20 mouse cellular contexts compared by ENCODE assay signal in the genomic region with DNA sequence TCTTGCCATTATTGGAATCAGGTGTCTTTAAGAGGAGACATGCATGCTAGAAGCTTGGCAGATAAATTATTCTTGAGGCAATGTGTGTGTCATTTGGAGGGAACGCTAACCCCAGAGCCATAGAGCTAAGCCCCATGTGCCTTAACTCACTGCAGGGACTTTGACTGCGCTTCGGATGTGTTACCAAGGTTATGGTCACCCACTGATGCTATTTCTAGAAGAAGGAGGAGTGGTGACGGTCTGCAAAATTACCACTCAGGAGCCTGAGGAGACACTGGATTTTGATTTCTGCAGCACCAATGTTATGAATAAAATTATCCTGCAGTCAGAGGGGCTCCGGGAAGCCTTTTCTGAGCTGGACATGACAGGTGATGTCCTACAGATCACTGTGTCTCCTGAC. TPM values are rescaled to one million over a fixed set of nuclear protein-coding genes. Genes with fewer than 3 reads are reported as not detected.
DNase-seq lines count a peak whose midpoint lies in the region; ATAC-seq and TF ChIP-seq lines count a peak whose summit lies in the region.
"Had no signal": no experiment of that assay in that cellular context is flagged by ENCODE, and none has a peak within 500 bp of the region (broad histone marks: within the 10 kb centered on the region; RNA-seq: fewer than 3 reads in every experiment).

No protein-coding gene starts in this region.

- no peak for TF ChIP-seq CTCF in intestine, postnatal 0 days (IDR thresholded peaks at IDR 0.05; ENCODE audit: low read depth)

- no peak overlapping the region for H3K4me3 ChIP-seq in heart, embryonic 10.5 days
- no peak overlapping the region for H3K4me3 ChIP-seq in intestine, postnatal 0 days (ENCODE audit: low read depth, low read length)
- H3K4me3 ChIP-seq: embryonic facial prominence, embryonic 10.5 days; embryonic facial prominence, embryonic 12.5 days; forebrain, embryonic 13.5 days; forebrain, embryonic 15.5 days had no signal

- DNase-seq in frontal cortex, adult 2 months (ENCODE audit: extremely low spot score in 1 of 2, low spot score in 1 of 2): peak; percentile 19 to 22
- no peak for DNase-seq in frontal cortex, postnatal 25 days (ENCODE audit: low spot score in 2 of 2)
- DNase-seq in heart, embryonic 10.5 days (ENCODE audit: low spot score): peak; percentile 17
- DNase-seq in heart, postnatal 36 days: no peak
- DNase-seq in right cerebral cortex, adult 18-20 months: peak; percentile 26
- no peak for DNase-seq in right cerebral cortex, postnatal 4 days
- peak; percentile 27 for DNase-seq in brain, adult 2 months (ENCODE audit: low read depth, low spot score)
- DNase-seq: adrenal gland, adult 2 months; adrenal gland, postnatal 10 days; adrenal gland, postnatal 25 days; cerebellum, adult 11-12 months; cerebellum, adult 2 months; cerebellum, adult 9-10 months; cerebellum, postnatal 10 days; cerebellum, postnatal 25 days had no signal

- H3K9me3 ChIP-seq in heart, embryonic 10.5 days: no peaks in the 10 kb centered on the region
- H3K9me3 ChIP-seq in intestine, postnatal 0 days (ENCODE audit: control insufficient read depth): no peaks in the 10 kb centered on the region
- H3K9me3 ChIP-seq: embryonic facial prominence, embryonic 10.5 days; embryonic facial prominence, embryonic 12.5 days; forebrain, embryonic 13.5 days; forebrain, embryonic 15.5 days had no signal

- intact Hi-C loops in heart, postnatal 36 days (cut with DNase I): no loop called here

- H3K27ac ChIP-seq in heart, embryonic 10.5 days: no peak overlapping the region
- H3K27ac ChIP-seq in intestine, postnatal 0 days (ENCODE audit: low read depth, low read length): no peak overlapping the region
- H3K27ac ChIP-seq: embryonic facial prominence, embryonic 10.5 days; embryonic facial prominence, embryonic 12.5 days; forebrain, embryonic 13.5 days; forebrain, embryonic 15.5 days had no signal

- no peak for ATAC-seq in intestine, postnatal 0 days
- ATAC-seq: forebrain, embryonic 13.5 days; forebrain, embryonic 15.5 days had no signal

- H3K36me3 ChIP-seq in heart, embryonic 10.5 days: peaks cover 37% of the 10 kb centered on the region
- peaks cover 18% of the 10 kb centered on the region for H3K36me3 ChIP-seq in intestine, postnatal 0 days (ENCODE audit: control insufficient read depth, insufficient read depth)

- no peak overlapping the region for H3K9ac ChIP-seq in intestine, postnatal 0 days (ENCODE audit: low read depth, low read length)
- H3K9ac ChIP-seq: embryonic facial prominence, embryonic 12.5 days; forebrain, embryonic 13.5 days; forebrain, embryonic 15.5 days had no signal

- 91% methylated on average over 5 of the region's 5 CpGs for WGBS in heart, embryonic 10.5 days
- 98% methylated on average over 5 of the region's 5 CpGs for WGBS in intestine, postnatal 0 days

- no peaks in the 10 kb centered on the region for H3K27me3 ChIP-seq in heart, embryonic 10.5 days (ENCODE audit: insufficient read depth, poor library complexity, severe bottlenecking)
- no peaks in the 10 kb centered on the region for H3K27me3 ChIP-seq in intestine, postnatal 0 days (replicated peaks; ENCODE audit: control insufficient read depth, insufficient read depth, low read length)
- H3K27me3 ChIP-seq: embryonic facial prominence, embryonic 12.5 days; forebrain, embryonic 13.5 days; forebrain, embryonic 15.5 days had no signal

- 0 out of 2 replicates have a peak, but pooled peaks cover 9% of the 10 kb centered on the region for H3K4me1 ChIP-seq in heart, embryonic 10.5 days
- no peaks in the 10 kb centered on the region for H3K4me1 ChIP-seq in intestine, postnatal 0 days (replicated peaks; ENCODE audit: control insufficient read depth, insufficient read depth, low read length)

- no peak overlapping the region for H3K4me2 ChIP-seq in intestine, postnatal 0 days (replicated peaks; ENCODE audit: low read depth)
- H3K4me2 ChIP-seq: embryonic facial prominence, embryonic 12.5 days; forebrain, embryonic 13.5 days; forebrain, embryonic 15.5 days had no signal

RNA-seq across cellular contexts. Expression of a gene that starts 4.3 kb away (rescaled TPM):
- 12.6 and 14.1 TPM in 2 replicates for polyA plus RNA-seq in frontal cortex, adult 2 months (2012; rRNA removed)
- polyA plus RNA-seq in heart, embryonic 10.5 days (2016; fragmentation: Nextera tagmentation; extraction: Ambion mirVana): 29.1 and 35.8 TPM in 2 replicates
- total RNA-seq in heart, postnatal 36 days (2021): 1 to 10 TPM; 7.2 to 9.1 TPM
- 10.6 and 13.1 TPM in 2 replicates for polyA plus RNA-seq in intestine, postnatal 0 days (2015; fragmentation: Nextera tagmentation; extraction: Ambion mirVana)

RNA-seq across cellular contexts. Expression of a gene that starts 4.4 kb away (rescaled TPM):
- polyA plus RNA-seq in frontal cortex, adult 2 months (2012; rRNA removed): 15.1 and 16.4 TPM in 2 replicates
- polyA plus RNA-seq in heart, embryonic 10.5 days (2016; fragmentation: Nextera tagmentation; extraction: Ambion mirVana): 86.2 and 127 TPM in 2 replicates
- 10 to 100 TPM; 19.9 to 20.0 TPM for total RNA-seq in heart, postnatal 36 days (2021)
- 65.4 TPM in 2 replicates for polyA plus RNA-seq in intestine, postnatal 0 days (2015; fragmentation: Nextera tagmentation; extraction: Ambion mirVana)

RNA-seq across cellular contexts. Expression of a gene that starts 19.8 kb away (rescaled TPM):
- 15.9 and 17.7 TPM in 2 replicates for polyA plus RNA-seq in frontal cortex, adult 2 months (2012; rRNA removed)
- 9.0 and 9.8 TPM in 2 replicates for polyA plus RNA-seq in heart, embryonic 10.5 days (2016; fragmentation: Nextera tagmentation; extraction: Ambion mirVana)
- total RNA-seq in heart, postnatal 36 days (2021): 10 to 100 TPM; 37.1 to 41.5 TPM
- polyA plus RNA-seq in intestine, postnatal 0 days (2015; fragmentation: Nextera tagmentation; extraction: Ambion mirVana): 9.3 and 10.4 TPM in 2 replicates

Comparison
In these comparisons a context has a peak if more than half of its experiments do, and no peak if none do; other contexts are left out.
1. DNase-seq: peak in frontal cortex, adult 2 months (2 of 2), heart, embryonic 10.5 days (single experiment), right cerebral cortex, adult 18-20 months (single experiment) and brain, adult 2 months (single experiment); none in frontal cortex, postnatal 25 days (0 of 2), heart, postnatal 36 days (0 of 2) and right cerebral cortex, postnatal 4 days (single experiment).